ENCODE assay signal across 8 mouse cellular contexts in the genomic region with DNA sequence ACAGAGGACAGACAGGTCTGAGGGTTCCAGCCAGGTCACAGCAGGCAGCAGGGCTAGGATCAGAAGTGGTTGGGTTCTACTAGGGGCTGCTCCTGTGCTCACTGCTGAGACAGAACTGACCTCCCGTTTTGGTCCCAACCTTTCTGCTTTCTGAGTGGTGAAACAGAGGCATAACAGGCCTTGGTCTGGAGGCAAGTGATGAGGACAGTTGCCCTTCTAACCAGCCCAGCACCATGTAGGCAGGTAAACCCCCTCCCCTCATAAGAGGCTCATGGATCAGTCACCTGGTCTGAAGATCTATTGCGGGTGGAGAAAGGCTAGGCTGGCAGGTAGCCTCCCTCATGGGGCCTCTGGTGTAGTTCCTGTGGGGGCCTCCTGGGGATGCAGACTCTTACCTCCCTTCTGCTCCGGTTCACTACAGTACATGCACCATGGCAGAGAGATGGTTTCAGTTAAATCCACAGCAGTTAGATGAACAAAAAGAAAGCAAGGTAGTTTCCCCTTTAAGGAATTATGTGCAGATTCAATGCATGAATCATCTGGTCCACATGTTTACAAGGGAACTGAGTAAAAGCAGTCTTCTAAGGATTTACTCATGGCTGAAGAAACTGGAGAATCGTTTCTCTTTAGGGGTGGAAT.
DNase-seq lines count a peak whose midpoint lies in the region; ATAC-seq lines count a peak whose summit lies in the region.

No protein-coding gene starts in this region.

- no peaks in the 10 kb centered on the region for H3K36me3 ChIP-seq in heart, embryonic 13.5 days
- H3K36me3 ChIP-seq in hindbrain, embryonic 14.5 days (replicated peaks; ENCODE audit: control insufficient read depth, insufficient read depth), result no peaks in the 10 kb centered on the region
- H3K36me3 ChIP-seq in midbrain, embryonic 16.5 days (ENCODE audit: control insufficient read depth, insufficient read depth, low read length), result no peaks in the 10 kb centered on the region

- H3K9me3 ChIP-seq in heart, embryonic 13.5 days, result no peaks in the 10 kb centered on the region
- H3K9me3 ChIP-seq in hindbrain, embryonic 14.5 days (ENCODE audit: control insufficient read depth, low read length), result no peaks in the 10 kb centered on the region
- H3K9me3 ChIP-seq in midbrain, embryonic 16.5 days (replicated peaks; ENCODE audit: control insufficient read depth, low read length, poor library complexity, severe bottlenecking), result no peaks in the 10 kb centered on the region

- H3K27ac ChIP-seq in heart, embryonic 13.5 days (replicated peaks), result peak overlapping the region; percentile 83
- H3K27ac ChIP-seq in hindbrain, embryonic 14.5 days, result peak overlapping the region; percentile 38
- 0 out of 2 replicates have a peak overlapping the region, but pooled peaks have one; percentile 11 for H3K27ac ChIP-seq in midbrain, embryonic 16.5 days (ENCODE audit: low read length)

- intact Hi-C loops in heart, postnatal 14 days (cut with DNase I), result no loop called here

- H3K4me1 ChIP-seq in heart, embryonic 13.5 days, result peaks cover 36% of the 10 kb centered on the region
- H3K4me1 ChIP-seq in hindbrain, embryonic 14.5 days (replicated peaks; ENCODE audit: control insufficient read depth, insufficient read depth, low read length), result peaks cover 12% of the 10 kb centered on the region
- H3K4me1 ChIP-seq in midbrain, embryonic 16.5 days (ENCODE audit: control insufficient read depth, insufficient read depth, low read length), result peaks cover 6% of the 10 kb centered on the region

- no peak for ATAC-seq in heart, embryonic 13.5 days (ENCODE audit: extremely low read depth, insufficient number of reproducible peaks, low FRiP score, low TSS enrichment)
- peak; percentile 50 for ATAC-seq in common myeloid progenitor, adult 5-6 weeks (replicated peaks; ENCODE audit: low read depth, poor library complexity, severe bottlenecking)
- ATAC-seq in hindbrain, embryonic 14.5 days (ENCODE audit: low FRiP score), result peak; percentile 57
- ATAC-seq in midbrain, embryonic 16.5 days, result peak; percentile 67

- WGBS in heart, embryonic 13.5 days, result 31% methylated on average over 4 of the region's 4 CpGs
- 53% methylated on average over 4 of the region's 4 CpGs for WGBS in hindbrain, embryonic 14.5 days
- WGBS in midbrain, embryonic 16.5 days, result 48% methylated on average over 4 of the region's 4 CpGs

- no peak overlapping the region for H3K4me3 ChIP-seq in heart, embryonic 13.5 days
- H3K4me3 ChIP-seq in hindbrain, embryonic 14.5 days (replicated peaks; ENCODE audit: low read length), result no peak overlapping the region
- H3K4me3 ChIP-seq in midbrain, embryonic 16.5 days (ENCODE audit: low read depth, low read length), result no peak overlapping the region

- no peaks in the 10 kb centered on the region for H3K27me3 ChIP-seq in heart, embryonic 13.5 days (replicated peaks)
- H3K27me3 ChIP-seq in hindbrain, embryonic 14.5 days (ENCODE audit: control insufficient read depth, insufficient read depth, low read length), result no peaks in the 10 kb centered on the region
- H3K27me3 ChIP-seq in midbrain, embryonic 16.5 days (ENCODE audit: control insufficient read depth, insufficient read depth, low read depth, low read length), result no peaks in the 10 kb centered on the region

- peak overlapping the region; percentile 21 for H3K4me2 ChIP-seq in heart, embryonic 13.5 days
- no peak overlapping the region for H3K4me2 ChIP-seq in hindbrain, embryonic 14.5 days (replicated peaks)
- no peak overlapping the region for H3K4me2 ChIP-seq in midbrain, embryonic 16.5 days (ENCODE audit: low read length)

- H3K9ac ChIP-seq in heart, embryonic 13.5 days, result peak overlapping the region; percentile 29
- H3K9ac ChIP-seq in hindbrain, embryonic 14.5 days, result no peak overlapping the region
- H3K9ac ChIP-seq in midbrain, embryonic 16.5 days (ENCODE audit: low read depth, low read length), result no peak overlapping the region; the same call in 1 of the 2 replicates

- no peak for DNase-seq in heart, postnatal 14 days
- DNase-seq in hindbrain, embryonic 14.5 days (ENCODE audit: low spot score), result no peak
- no peak for DNase-seq in ovary, postnatal 36 days (ENCODE audit: low spot score)
- DNase-seq in layer of hippocampus, adult 9-10 months (ENCODE audit: low spot score), result no peak
- no peak for DNase-seq in left cerebral cortex, adult 11 months (ENCODE audit: low spot score)

Comparison
In these comparisons a context has a peak if more than half of its experiments do, and no peak if none do; other contexts are left out.
1. H3K27ac ChIP-seq: peak in every context shown above with its lines; median percentile 83 in heart, embryonic 13.5 days; 38 in hindbrain, embryonic 14.5 days; 11 in midbrain, embryonic 16.5 days.